Mouse (Mus musculus): ENCODE data around the gene Lhfpl2. TPM values are rescaled to one million over a fixed set of nuclear protein-coding genes. Genes with fewer than 3 reads are reported as not detected.

Gene Lhfpl2
- polyA plus RNA-seq, 1 experiment from 2014 or later = 9.6 TPM

- no peaks in the 10 kb centered on the region for H3K36me3 ChIP-seq (ENCODE audit: control insufficient read depth, insufficient read depth, low read length)
- no peaks in the 10 kb centered on the region for H3K4me1 ChIP-seq (ENCODE audit: control insufficient read depth, insufficient read depth, low read length)
- no peak overlapping the region for H3K9ac ChIP-seq (replicated peaks; ENCODE audit: low read depth, low read length)
- H3K27me3 ChIP-seq (ENCODE audit: control insufficient read depth, insufficient read depth, low read length) = no peaks in the 10 kb centered on the region
- H3K27ac ChIP-seq (ENCODE audit: low read depth, low read length) = no peak overlapping the region
- WGBS = 65% methylated on average over 7 of the region's 7 CpGs
- no peaks in the 10 kb centered on the region for H3K9me3 ChIP-seq (ENCODE audit: control insufficient read depth, low read length)
- ATAC-seq (ENCODE audit: low read depth) = no peak
- H3K4me2 ChIP-seq (ENCODE audit: low read depth, low read length) = no peak overlapping the region
- H3K4me3 ChIP-seq (ENCODE audit: low read depth, low read length) = no peak overlapping the region
Measured at GRCm38 (mm10) chr13:94050036-94050435, 7.6 kb upstream of the Lhfpl2 start.

- H3K27me3 ChIP-seq (ENCODE audit: control insufficient read depth, insufficient read depth, low read length) = no peaks in the 10 kb centered on the region
- no peak overlapping the region for H3K9ac ChIP-seq (replicated peaks; ENCODE audit: low read depth, low read length)
- no peak overlapping the region for H3K4me3 ChIP-seq (ENCODE audit: low read depth, low read length)
- no peak overlapping the region for H3K4me2 ChIP-seq (ENCODE audit: low read depth, low read length)
- no peak for ATAC-seq (ENCODE audit: low read depth)
- H3K36me3 ChIP-seq (ENCODE audit: control insufficient read depth, insufficient read depth, low read length) = no peaks in the 10 kb centered on the region
- no peak overlapping the region for H3K27ac ChIP-seq (ENCODE audit: low read depth, low read length)
- no peaks in the 10 kb centered on the region for H3K9me3 ChIP-seq (ENCODE audit: control insufficient read depth, low read length)
- WGBS = 97% methylated on average over 3 of the region's 3 CpGs
- no peaks in the 10 kb centered on the region for H3K4me1 ChIP-seq (ENCODE audit: control insufficient read depth, insufficient read depth, low read length)
Measured at GRCm38 (mm10) chr13:94050782-94051181, 6.8 kb upstream of the Lhfpl2 start.

GRCm38 (mm10) chr13:94057036-94057562 lies 497 bp upstream of the Lhfpl2 start:
- no peak overlapping the region for H3K27ac ChIP-seq (ENCODE audit: low read depth, low read length)

GRCm38 (mm10) chr13:94058642-94059222 lies 1.1 kb downstream of the Lhfpl2 start:
- H3K36me3 ChIP-seq (ENCODE audit: control insufficient read depth, insufficient read depth, low read length) = no peaks in the 10 kb centered on the region
- H3K4me2 ChIP-seq (ENCODE audit: low read depth, low read length) = peak overlapping the region; percentile 99
- WGBS = 31% methylated on average over 6 of the region's 6 CpGs
- peaks cover 16% of the 10 kb centered on the region for H3K27me3 ChIP-seq (ENCODE audit: control insufficient read depth, insufficient read depth, low read length)
- peak overlapping the region; percentile 62 for H3K4me3 ChIP-seq (ENCODE audit: low read depth, low read length)
- no peak for ATAC-seq (ENCODE audit: low read depth)
- peaks cover 6% of the 10 kb centered on the region; the same call in 1 of the 2 replicates for H3K4me1 ChIP-seq (ENCODE audit: control insufficient read depth, insufficient read depth, low read length)
- no peak overlapping the region for H3K27ac ChIP-seq (ENCODE audit: low read depth, low read length)
- H3K9ac ChIP-seq (replicated peaks; ENCODE audit: low read depth, low read length) = no peak overlapping the region
- H3K9me3 ChIP-seq (ENCODE audit: control insufficient read depth, low read length) = no peaks in the 10 kb centered on the region

More at GRCm38 (mm10) chr13:94057036-94057562, 497 bp upstream of the Lhfpl2 start:
- Histone ChIP-seq H3K9ac (replicated peaks; ENCODE audit: low read depth, low read length) (peak overlapping the region; percentile 60), H3K4me1 (ENCODE audit: control insufficient read depth, insufficient read depth, low read length) (peaks cover 6% of the 10 kb centered on the region; the same call in 1 of the 2 replicates), H3K4me3 (ENCODE audit: low read depth, low read length) (peak overlapping the region; percentile 62), H3K27me3 (ENCODE audit: control insufficient read depth, insufficient read depth, low read length) (peaks cover 16% of the 10 kb centered on the region), H3K4me2 (ENCODE audit: low read depth, low read length) (peak overlapping the region; percentile 99), H3K9me3 (ENCODE audit: control insufficient read depth, low read length) (no peaks in the 10 kb centered on the region), H3K36me3 (ENCODE audit: control insufficient read depth, insufficient read depth, low read length) (no peaks in the 10 kb centered on the region)
- WGBS = 1% methylated on average over 17 of the region's 17 CpGs
- ATAC-seq (ENCODE audit: low read depth) = no peak

- H3K27ac ChIP-seq (ENCODE audit: low read depth, low read length) = no peak overlapping the region
- H3K4me3 ChIP-seq (ENCODE audit: low read depth, low read length) = no peak overlapping the region
- peaks cover 6% of the 10 kb centered on the region; the same call in 1 of the 2 replicates for H3K4me1 ChIP-seq (ENCODE audit: control insufficient read depth, insufficient read depth, low read length)
- H3K9ac ChIP-seq (replicated peaks; ENCODE audit: low read depth, low read length) = no peak overlapping the region
- H3K9me3 ChIP-seq (ENCODE audit: control insufficient read depth, low read length) = no peaks in the 10 kb centered on the region
- no peaks in the 10 kb centered on the region for H3K36me3 ChIP-seq (ENCODE audit: control insufficient read depth, insufficient read depth, low read length)
- H3K27me3 ChIP-seq (ENCODE audit: control insufficient read depth, insufficient read depth, low read length) = peaks cover 16% of the 10 kb centered on the region
- no peak overlapping the region for H3K4me2 ChIP-seq (ENCODE audit: low read depth, low read length)
- ATAC-seq (ENCODE audit: low read depth) = no peak
- WGBS = 91% methylated on average over 4 of the region's 4 CpGs
Measured at GRCm38 (mm10) chr13:94059373-94059772, 1.8 kb downstream of the Lhfpl2 start.

GRCm38 (mm10) chr13:94059778-94060177 lies 2.2 kb downstream of the Lhfpl2 start:
- Histone ChIP-seq H3K9me3 (ENCODE audit: control insufficient read depth, low read length) (no peaks in the 10 kb centered on the region), H3K4me2 (ENCODE audit: low read depth, low read length) (no peak overlapping the region), H3K4me1 (ENCODE audit: control insufficient read depth, insufficient read depth, low read length) (peaks cover 6% of the 10 kb centered on the region; the same call in 1 of the 2 replicates), H3K4me3 (ENCODE audit: low read depth, low read length) (no peak overlapping the region), H3K27me3 (ENCODE audit: control insufficient read depth, insufficient read depth, low read length) (peaks cover 19% of the 10 kb centered on the region), H3K36me3 (ENCODE audit: control insufficient read depth, insufficient read depth, low read length) (no peaks in the 10 kb centered on the region), H3K9ac (replicated peaks; ENCODE audit: low read depth, low read length) (no peak overlapping the region), H3K27ac (ENCODE audit: low read depth, low read length) (no peak overlapping the region)
- ATAC-seq (ENCODE audit: low read depth) = no peak
- 84% methylated on average over 6 of the region's 6 CpGs for WGBS

GRCm38 (mm10) chr13:94060461-94060860 lies 2.9 kb downstream of the Lhfpl2 start:
- 89% methylated on average over 3 of the region's 3 CpGs for WGBS
- H3K9ac ChIP-seq (replicated peaks; ENCODE audit: low read depth, low read length) = no peak overlapping the region

GRCm38 (mm10) chr13:94061256-94061877 lies 3.8 kb downstream of the Lhfpl2 start:
- 69% methylated on average over 9 of the region's 9 CpGs for WGBS
- ATAC-seq (ENCODE audit: low read depth) = no peak
- Histone ChIP-seq H3K27ac (ENCODE audit: low read depth, low read length) (no peak overlapping the region), H3K36me3 (ENCODE audit: control insufficient read depth, insufficient read depth, low read length) (no peaks in the 10 kb centered on the region), H3K9ac (replicated peaks; ENCODE audit: low read depth, low read length) (no peak overlapping the region), H3K27me3 (ENCODE audit: control insufficient read depth, insufficient read depth, low read length) (peaks cover 21% of the 10 kb centered on the region), H3K4me1 (ENCODE audit: control insufficient read depth, insufficient read depth, low read length) (peaks cover 6% of the 10 kb centered on the region; the same call in 1 of the 2 replicates), H3K4me3 (ENCODE audit: low read depth, low read length) (no peak overlapping the region), H3K9me3 (ENCODE audit: control insufficient read depth, low read length) (no peaks in the 10 kb centered on the region), H3K4me2 (ENCODE audit: low read depth, low read length) (no peak overlapping the region)

More at GRCm38 (mm10) chr13:94060461-94060860, 2.9 kb downstream of the Lhfpl2 start:
- Histone ChIP-seq H3K27me3 (ENCODE audit: control insufficient read depth, insufficient read depth, low read length) (peaks cover 21% of the 10 kb centered on the region), H3K27ac (ENCODE audit: low read depth, low read length) (no peak overlapping the region), H3K4me1 (ENCODE audit: control insufficient read depth, insufficient read depth, low read length) (peaks cover 6% of the 10 kb centered on the region; the same call in 1 of the 2 replicates), H3K9me3 (ENCODE audit: control insufficient read depth, low read length) (no peaks in the 10 kb centered on the region), H3K4me3 (ENCODE audit: low read depth, low read length) (no peak overlapping the region), H3K36me3 (ENCODE audit: control insufficient read depth, insufficient read depth, low read length) (no peaks in the 10 kb centered on the region), H3K4me2 (ENCODE audit: low read depth, low read length) (no peak overlapping the region)
- no peak for ATAC-seq (ENCODE audit: low read depth)

Measured in neural tube, embryonic 14.5 days (tissue).